ENCODE assay signal across 9 mouse cellular contexts in genomic region chr6:78544238-78544637, GRCm38 (mm10).
DNase-seq lines count a peak whose midpoint lies in the region; ATAC-seq lines count a peak whose summit lies in the region.
"Had no signal": no experiment of that assay in that cellular context is flagged by ENCODE, and none has a peak within 500 bp of the region (broad histone marks: within the 10 kb centered on the region; RNA-seq: fewer than 3 reads in every experiment).

No protein-coding gene starts in this region.

- intact Hi-C loops in left cerebral cortex, postnatal 4 days (cut with DNase I): loop anchor here (5.0 kb wide), 1 partner anchor 1058 kb away; no protein-coding TSS in a partner anchor

- no peak overlapping the region for H3K9ac ChIP-seq in liver, embryonic 12.5 days
- H3K9ac ChIP-seq in hindbrain, embryonic 14.5 days: no peak overlapping the region
- H3K9ac ChIP-seq: embryonic facial prominence, embryonic 12.5 days had no signal

- no peaks in the 10 kb centered on the region for H3K9me3 ChIP-seq in liver, embryonic 12.5 days (replicated peaks)
- H3K9me3 ChIP-seq in hindbrain, embryonic 14.5 days (ENCODE audit: control insufficient read depth, low read length): no peaks in the 10 kb centered on the region
- H3K9me3 ChIP-seq: embryonic facial prominence, embryonic 12.5 days had no signal

- no peak overlapping the region for H3K27ac ChIP-seq in liver, embryonic 12.5 days
- H3K27ac ChIP-seq in hindbrain, embryonic 14.5 days: no peak overlapping the region
- H3K27ac ChIP-seq: embryonic facial prominence, embryonic 12.5 days had no signal

- no peak overlapping the region for H3K4me3 ChIP-seq in liver, embryonic 12.5 days
- no peak overlapping the region for H3K4me3 ChIP-seq in hindbrain, embryonic 14.5 days (replicated peaks; ENCODE audit: low read length)
- H3K4me3 ChIP-seq: embryonic facial prominence, embryonic 12.5 days had no signal

- ATAC-seq in liver, embryonic 12.5 days: no peak
- no peak for ATAC-seq in hindbrain, embryonic 14.5 days (ENCODE audit: low FRiP score)

- no peak overlapping the region for H3K4me2 ChIP-seq in liver, embryonic 12.5 days
- H3K4me2 ChIP-seq in hindbrain, embryonic 14.5 days (replicated peaks): no peak overlapping the region
- H3K4me2 ChIP-seq: embryonic facial prominence, embryonic 12.5 days had no signal

- 18% methylated on average over 2 of the region's 2 CpGs for WGBS in liver, embryonic 12.5 days (ENCODE audit: insufficient replicate concordance)
- WGBS in hindbrain, embryonic 14.5 days: 28% methylated on average over 2 of the region's 2 CpGs

- H3K4me1 ChIP-seq in liver, embryonic 12.5 days: no peaks in the 10 kb centered on the region
- H3K4me1 ChIP-seq in hindbrain, embryonic 14.5 days (replicated peaks; ENCODE audit: control insufficient read depth, insufficient read depth, low read length): no peaks in the 10 kb centered on the region
- H3K4me1 ChIP-seq: embryonic facial prominence, embryonic 12.5 days had no signal

- no peaks in the 10 kb centered on the region for H3K27me3 ChIP-seq in liver, embryonic 12.5 days (replicated peaks)
- no peaks in the 10 kb centered on the region for H3K27me3 ChIP-seq in hindbrain, embryonic 14.5 days (ENCODE audit: control insufficient read depth, insufficient read depth, low read length)
- H3K27me3 ChIP-seq: embryonic facial prominence, embryonic 12.5 days had no signal

- H3K36me3 ChIP-seq in liver, embryonic 12.5 days: no peaks in the 10 kb centered on the region
- no peaks in the 10 kb centered on the region for H3K36me3 ChIP-seq in hindbrain, embryonic 14.5 days (replicated peaks; ENCODE audit: control insufficient read depth, insufficient read depth)
- H3K36me3 ChIP-seq: embryonic facial prominence, embryonic 12.5 days had no signal

- DNase-seq in liver: peak; percentile 37
- peak; percentile 45 to 66 for DNase-seq in adrenal gland, adult 18-20 months (ENCODE audit: low spot score in 2 of 2)
- peak; percentile 86 for DNase-seq in embryo, embryonic 10.5 days (ENCODE audit: low spot score)
- peak; percentile 91 for DNase-seq in hindbrain, embryonic 14.5 days (ENCODE audit: low spot score)
- peak; percentile 75 for DNase-seq in left cerebral cortex, postnatal 4 days
- DNase-seq in retina, embryonic 14.5 days (ENCODE audit: low spot score): peak; percentile 87
- no peak for DNase-seq in gastrocnemius, postnatal 25 days
